Mouse (Mus musculus) liver, postnatal 0 days (tissue): ENCODE results near the gene Itgb5. TPM values are rescaled to one million over a fixed set of nuclear protein-coding genes. Genes with fewer than 3 reads are reported as not detected.

Source experiments
- ATAC-seq: fragments of 200-750 bp; cut with Nextera tagmentation; 2 replicates; pipeline ENCODE4 v1.8.0; 2017; ENCODE audit warnings: mild to moderate bottlenecking, moderate library complexity
- DNase-seq: peaks from one replicate; pipeline ENCODE4 v3.0.0-alpha.2; 2016
- H3K27ac ChIP-seq: fragments of 300-500 bp; sonication (generic); 2 replicates; pipeline ENCODE4 v1.5.1; 2014; ENCODE audit warnings: antibody characterized with exemption, moderate library complexity, mild to moderate bottlenecking, low read depth
- H3K27me3 ChIP-seq: fragments of 300-500 bp; sonication (generic); 2 replicates; pipeline ENCODE4 v1.6.1; 2014; ENCODE audit warnings: low read length, control low read depth, mixed read lengths; ENCODE audit not compliant: insufficient read depth
- H3K36me3 ChIP-seq: fragments of 300-500 bp; sonication (generic); replicated peaks from 2 replicates; pipeline ENCODE4 v1.6.1; 2014; ENCODE audit warnings: mild to moderate bottlenecking, control low read depth, low read length, moderate library complexity, mixed read lengths; ENCODE audit not compliant: insufficient read depth
- H3K4me1 ChIP-seq: fragments of 300-500 bp; sonication (generic); 2 replicates; pipeline ENCODE4 v1.6.1; 2014; ENCODE audit warnings: antibody characterized with exemption, mild to moderate bottlenecking, control low read depth; ENCODE audit not compliant: insufficient read depth
- H3K4me2 ChIP-seq: fragments of 300-500 bp; sonication (generic); 2 replicates; pipeline ENCODE4 v1.6.1; 2014; ENCODE audit warnings: low read depth, mild to moderate bottlenecking, low read length, moderate library complexity, mixed read lengths
- H3K4me3 ChIP-seq: fragments of 300-500 bp; sonication (generic); 2 replicates; pipeline ENCODE4 v1.5.1; 2014; ENCODE audit warnings: low read depth, low read length
- H3K9ac ChIP-seq: fragments of 300-500 bp; sonication (generic); replicated peaks from 2 replicates; pipeline ENCODE4 v1.6.1; 2014; ENCODE audit warnings: mild to moderate bottlenecking, moderate library complexity
- H3K9me3 ChIP-seq: fragments of 300-500 bp; sonication (generic); 2 replicates; pipeline ENCODE4 v1.6.1; 2016; ENCODE audit warnings: mild to moderate bottlenecking, control low read depth, low read length, mixed read lengths
- CTCF ChIP-seq: sonication (generic); IDR thresholded peaks from 2 replicates; pipeline ENCODE4 v1.5.1; 2016; ENCODE audit warnings: antibody characterized with exemption, low read depth
- EP300 ChIP-seq: IDR thresholded peaks from 2 replicates; pipeline ENCODE4 v1.6.1; 2016; ENCODE audit warnings: antibody characterized with exemption, low read depth, mild to moderate bottlenecking
- WGBS: fragments of 180-500 bp; shearing (Covaris S2); extraction: QIAGEN DNeasy Blood & Tissue Kit; methylation state at CpG from one replicate; pipeline ENCODE4 v1.1.7; 2014; ENCODE audit not compliant: insufficient replicate concordance; 5-methylcytosine and 5-hydroxymethylcytosine counted together
- polyA plus RNA-seq: library from polyadenylated mRNA; unstranded; fragments of >200 nt; fragmentation: Nextera tagmentation; extraction: Ambion mirVana; gene quantifications from 2 replicates; pipeline ENCODE4 v1.2.1, GENCODE M21; 2015

Itgb5 gene
- polyA plus RNA-seq, 1 experiment from 2014 or later: 16.1 TPM

GRCm38 (mm10) chr16:33810002-33810401 is 19.5 kb upstream of the Itgb5 start:
- DNase-seq (no peak), ATAC-seq (no peak)
- 66% methylated on average over 3 of the region's 3 CpGs for WGBS
- Histone ChIP-seq H3K4me1 (no peaks in the 10 kb centered on the region), H3K36me3 (no peaks in the 10 kb centered on the region), H3K9me3 (no peaks in the 10 kb centered on the region), H3K4me3 (no peak overlapping the region), H3K4me2 (no peak overlapping the region), H3K27ac (no peak overlapping the region), H3K27me3 (no peaks in the 10 kb centered on the region), H3K9ac (no peak overlapping the region)
- TF ChIP-seq CTCF (peak; percentile 57), EP300 (no peak)

GRCm38 (mm10) chr16:33818413-33819165 is 10.9 kb upstream of the Itgb5 start:
- no peak overlapping the region for H3K27ac ChIP-seq
- no peak overlapping the region for H3K4me2 ChIP-seq
- no peaks in the 10 kb centered on the region for H3K4me1 ChIP-seq
- no peak for TF ChIP-seq CTCF
- no peak for TF ChIP-seq EP300
- ATAC-seq (no peak), DNase-seq (no peak)
- no peaks in the 10 kb centered on the region for H3K36me3 ChIP-seq
- 81% methylated on average over 7 of the region's 7 CpGs for WGBS
- H3K9ac ChIP-seq: no peak overlapping the region
- peaks cover 2% of the 10 kb centered on the region; the same call in 1 of the 2 replicates for H3K27me3 ChIP-seq
- H3K9me3 ChIP-seq: no peaks in the 10 kb centered on the region
- no peak overlapping the region for H3K4me3 ChIP-seq

- TF ChIP-seq EP300 (no peak), CTCF (peak; percentile 88)
- no peaks in the 10 kb centered on the region for H3K36me3 ChIP-seq
- peak; percentile 86 for DNase-seq
- no peak overlapping the region for H3K4me2 ChIP-seq
- no peak overlapping the region for H3K9ac ChIP-seq
- H3K4me1 ChIP-seq: no peaks in the 10 kb centered on the region
- H3K9me3 ChIP-seq: no peaks in the 10 kb centered on the region
- H3K27me3 ChIP-seq: peaks cover 2% of the 10 kb centered on the region; the same call in 1 of the 2 replicates
- H3K4me3 ChIP-seq: no peak overlapping the region
- WGBS: 22% methylated on average over 17 of the region's 17 CpGs
- no peak; the same call in 1 of the 2 replicates for ATAC-seq
- no peak overlapping the region for H3K27ac ChIP-seq
Measured at GRCm38 (mm10) chr16:33820269-33821178, 8.9 kb upstream of the Itgb5 start.

GRCm38 (mm10) chr16:33824603-33825002 is 4.9 kb upstream of the Itgb5 start:
- no peak for ATAC-seq
- WGBS: 83% methylated on average over 6 of the region's 6 CpGs

GRCm38 (mm10) chr16:33828496-33828895 is 969 bp upstream of the Itgb5 start:
- Histone ChIP-seq H3K36me3 (no peaks in the 10 kb centered on the region), H3K9ac (no peak overlapping the region), H3K27me3 (peaks cover 14% of the 10 kb centered on the region), H3K4me3 (no peak overlapping the region), H3K27ac (peak overlapping the region; percentile 80), H3K4me1 (peaks cover 25% of the 10 kb centered on the region), H3K9me3 (no peaks in the 10 kb centered on the region), H3K4me2 (0 out of 2 replicates have a peak overlapping the region, but pooled peaks have one; percentile 13)
- TF ChIP-seq EP300: no peak
- TF ChIP-seq CTCF: no peak
- 63% methylated on average over 7 of the region's 7 CpGs for WGBS
- peak; percentile 47 for ATAC-seq
- DNase-seq: no peak

More at GRCm38 (mm10) chr16:33824603-33825002, 4.9 kb upstream of the Itgb5 start:
- no peak overlapping the region for H3K9ac ChIP-seq
- no peak for DNase-seq
- H3K4me2 ChIP-seq: no peak overlapping the region
- TF ChIP-seq CTCF: no peak
- no peak for TF ChIP-seq EP300
- H3K4me1 ChIP-seq: peaks cover 6% of the 10 kb centered on the region
- H3K4me3 ChIP-seq: no peak overlapping the region
- H3K36me3 ChIP-seq: no peaks in the 10 kb centered on the region
- no peak overlapping the region for H3K27ac ChIP-seq
- H3K9me3 ChIP-seq: no peaks in the 10 kb centered on the region
- peaks cover 10% of the 10 kb centered on the region for H3K27me3 ChIP-seq
